Comparison of ENCODE assay signal across 18 mouse cellular contexts in genomic region chr3:107825468-107825867, GRCm38 (mm10). TPM values are rescaled to one million over a fixed set of nuclear protein-coding genes. Genes with fewer than 3 reads are reported as not detected.
DNase-seq lines count a peak whose midpoint lies in the region; TF ChIP-seq lines count a peak whose summit lies in the region.
"Had no signal": no experiment of that assay in that cellular context is flagged by ENCODE, and none has a peak within 500 bp of the region (broad histone marks: within the 10 kb centered on the region; RNA-seq: fewer than 3 reads in every experiment).

No protein-coding gene starts in this region.

- peak in 1 of 2 experiments; percentile 21 for DNase-seq in cerebellum, adult 2 months
- DNase-seq in cerebellum, postnatal 4 days (ENCODE audit: low spot score in 2 of 2), result no peak
- DNase-seq in heart, adult 11 months, result peak; percentile 97
- no peak for DNase-seq in heart, embryonic 10.5 days (ENCODE audit: low spot score)
- peak; percentile 46 to 69 for DNase-seq in lung, postnatal 4 days
- DNase-seq in lung, adult 18-20 months, result no peak
- DNase-seq in left cerebral cortex, adult 11 months (ENCODE audit: low spot score), result no peak
- DNase-seq in thymus, adult 18-20 months, result no peak
- DNase-seq: kidney, adult 8-10 months; liver, embryonic 13.5 days; thymus, postnatal 25 days had no signal

- WGBS in cerebellum, adult 2 months, result 57% methylated on average over 10 of the region's 10 CpGs
- WGBS in heart, embryonic 10.5 days, result 81% methylated on average over 10 of the region's 10 CpGs

- TF ChIP-seq CTCF in cerebellum, adult 2 months (IDR thresholded peaks at IDR 0.05; ENCODE audit: borderline replicate concordance, insufficient read depth, low read depth, low read length), result no peak

- H3K4me1 ChIP-seq in cerebellum, adult 2 months (ENCODE audit: control insufficient read depth, insufficient read depth, low read length), result no peaks in the 10 kb centered on the region
- H3K4me1 ChIP-seq in heart, embryonic 10.5 days, result peaks cover 29% of the 10 kb centered on the region; the same call in 1 of the 2 replicates
- H3K4me1 ChIP-seq: forebrain, embryonic 12.5 days; hindbrain, embryonic 15.5 days; liver, embryonic 13.5 days; neural tube, embryonic 12.5 days had no signal

- H3K27ac ChIP-seq in cerebellum, adult 2 months (ENCODE audit: insufficient read depth, low read length), result no peak overlapping the region
- no peak overlapping the region for H3K27ac ChIP-seq in heart, embryonic 10.5 days
- H3K27ac ChIP-seq: embryonic facial prominence, embryonic 15.5 days; forebrain, embryonic 12.5 days; hindbrain, embryonic 15.5 days; liver, embryonic 13.5 days; neural tube, embryonic 12.5 days had no signal

- H3K4me3 ChIP-seq in cerebellum, adult 2 months (replicated peaks; ENCODE audit: insufficient read depth, low read depth, low read length), result peak overlapping the region; percentile 0
- no peak overlapping the region for H3K4me3 ChIP-seq in heart, embryonic 10.5 days
- H3K4me3 ChIP-seq: embryonic facial prominence, embryonic 15.5 days; forebrain, embryonic 12.5 days; hindbrain, embryonic 15.5 days; liver, embryonic 13.5 days; neural tube, embryonic 12.5 days had no signal

- TF ChIP-seq POLR2A in cerebellum, adult 2 months (IDR thresholded peaks at IDR 0.05; ENCODE audit: borderline replicate concordance, insufficient read depth, low read length), result no peak

- H3K9me3 ChIP-seq in heart, embryonic 10.5 days, result no peaks in the 10 kb centered on the region
- H3K9me3 ChIP-seq: embryonic facial prominence, embryonic 15.5 days; forebrain, embryonic 12.5 days; hindbrain, embryonic 15.5 days; liver, embryonic 13.5 days; neural tube, embryonic 12.5 days had no signal

- H3K27me3 ChIP-seq in cerebellum, adult 2 months (ENCODE audit: control insufficient read depth, insufficient read depth, low read length), result no peaks in the 10 kb centered on the region; the same call in 1 of the 2 replicates
- peaks cover 12% of the 10 kb centered on the region; the same call in 1 of the 2 replicates for H3K27me3 ChIP-seq in heart, embryonic 10.5 days (ENCODE audit: insufficient read depth, poor library complexity, severe bottlenecking)
- H3K27me3 ChIP-seq: embryonic facial prominence, embryonic 15.5 days; hindbrain, embryonic 15.5 days; liver, embryonic 13.5 days; neural tube, embryonic 12.5 days had no signal

- H3K36me3 ChIP-seq in heart, embryonic 10.5 days, result no peaks in the 10 kb centered on the region
- H3K36me3 ChIP-seq: embryonic facial prominence, embryonic 15.5 days; forebrain, embryonic 12.5 days; hindbrain, embryonic 15.5 days; liver, embryonic 13.5 days; neural tube, embryonic 12.5 days had no signal

RNA-seq across cellular contexts. Expression of gene Eps8l3, which starts 51.6 kb away (rescaled TPM):
- 0.05 TPM in 2 replicates for polyA plus RNA-seq in cerebellum, adult 2 months (2012; rRNA removed)
- not detected in 2 replicates for polyA plus RNA-seq in heart, embryonic 10.5 days (2016; fragmentation: Nextera tagmentation; extraction: Ambion mirVana)
- polyA plus RNA-seq: brain, embryonic 14.5 days; cortical plate, adult 2 months; embryonic facial prominence, embryonic 15.5 days; forebrain, embryonic 12.5 days; hindbrain, embryonic 15.5 days; liver, embryonic 13.5 days; midbrain, postnatal 0 days; neural tube, embryonic 12.5 days had no signal

Comparison
In these comparisons a context has a peak if more than half of its experiments do, and no peak if none do; other contexts are left out.
1. DNase-seq: peak in heart, adult 11 months (single experiment) and lung, postnatal 4 days (2 of 2); none in cerebellum, postnatal 4 days (0 of 2), heart, embryonic 10.5 days (single experiment), lung, adult 18-20 months (0 of 2), left cerebral cortex, adult 11 months (single experiment) and thymus, adult 18-20 months (0 of 2).